In the genomic region with DNA sequence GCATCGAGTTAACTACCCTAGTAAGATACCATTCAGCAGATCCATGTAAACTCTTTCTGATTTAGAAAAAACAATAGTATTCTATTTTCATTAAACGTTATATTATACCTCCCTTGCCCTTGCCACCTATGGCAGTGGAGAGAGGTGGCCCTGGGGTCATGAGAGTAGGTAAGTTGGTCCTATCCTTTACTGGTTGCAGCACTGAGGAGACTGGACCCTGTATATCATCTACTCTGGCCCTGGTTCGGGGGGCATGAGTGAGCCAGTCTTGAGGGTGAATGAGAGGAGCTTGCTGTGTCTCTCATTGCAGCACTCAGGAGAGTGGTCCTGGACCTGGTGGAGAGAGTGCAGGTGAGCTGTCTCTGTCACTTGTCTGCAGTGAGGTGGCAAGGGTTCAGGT, we compare ENCODE assay signal across 27 mouse cellular contexts. TPM values are rescaled to one million over a fixed set of nuclear protein-coding genes. Genes with fewer than 3 reads are reported as not detected.
DNase-seq lines count a peak whose midpoint lies in the region; ATAC-seq and TF ChIP-seq lines count a peak whose summit lies in the region.
"Had no signal": no experiment of that assay in that cellular context is flagged by ENCODE, and none has a peak within 500 bp of the region (broad histone marks: within the 10 kb centered on the region; RNA-seq: fewer than 3 reads in every experiment).

No protein-coding gene starts in this region.

- 76% methylated on average over 3 of the region's 3 CpGs for WGBS in heart, embryonic 10.5 days
- WGBS in lung, embryonic 15.5 days = 79% methylated on average over 3 of the region's 3 CpGs
- 77% methylated on average over 3 of the region's 3 CpGs for WGBS in lung, postnatal 0 days
- WGBS in midbrain, embryonic 13.5 days = 91% methylated on average over 3 of the region's 3 CpGs
- WGBS in midbrain, postnatal 0 days = 86% methylated on average over 3 of the region's 3 CpGs
- 82% methylated on average over 3 of the region's 3 CpGs for WGBS in limb, embryonic 15.5 days

- H3K4me1 ChIP-seq in heart, embryonic 10.5 days = no peaks in the 10 kb centered on the region
- no peaks in the 10 kb centered on the region for H3K4me1 ChIP-seq in lung, embryonic 15.5 days
- no peaks in the 10 kb centered on the region for H3K4me1 ChIP-seq in lung, postnatal 0 days (ENCODE audit: insufficient read depth, low read depth, low read length)
- no peaks in the 10 kb centered on the region for H3K4me1 ChIP-seq in midbrain, embryonic 13.5 days (replicated peaks)
- H3K4me1 ChIP-seq in midbrain, postnatal 0 days (ENCODE audit: insufficient read depth, low read length) = no peaks in the 10 kb centered on the region
- H3K4me1 ChIP-seq in limb, embryonic 15.5 days = no peaks in the 10 kb centered on the region
- H3K4me1 ChIP-seq: embryonic facial prominence, embryonic 13.5 days; embryonic facial prominence, embryonic 15.5 days; forebrain, embryonic 10.5 days; forebrain, embryonic 12.5 days had no signal

- no peaks in the 10 kb centered on the region for H3K36me3 ChIP-seq in heart, embryonic 10.5 days
- H3K36me3 ChIP-seq in lung, embryonic 15.5 days = no peaks in the 10 kb centered on the region
- H3K36me3 ChIP-seq in lung, postnatal 0 days (ENCODE audit: insufficient read depth, low read length) = no peaks in the 10 kb centered on the region
- no peaks in the 10 kb centered on the region for H3K36me3 ChIP-seq in midbrain, embryonic 13.5 days
- H3K36me3 ChIP-seq in midbrain, postnatal 0 days (ENCODE audit: insufficient read depth, low read length) = no peaks in the 10 kb centered on the region
- H3K36me3 ChIP-seq in limb, embryonic 15.5 days = no peaks in the 10 kb centered on the region
- H3K36me3 ChIP-seq: embryonic facial prominence, embryonic 13.5 days; embryonic facial prominence, embryonic 15.5 days; forebrain, embryonic 10.5 days; forebrain, embryonic 12.5 days; G1E had no signal

- H3K4me2 ChIP-seq in lung, embryonic 15.5 days = no peak overlapping the region
- no peak overlapping the region for H3K4me2 ChIP-seq in lung, postnatal 0 days (replicated peaks; ENCODE audit: low read depth, low read length)
- no peak overlapping the region for H3K4me2 ChIP-seq in midbrain, embryonic 13.5 days (replicated peaks)
- no peak overlapping the region for H3K4me2 ChIP-seq in midbrain, postnatal 0 days (ENCODE audit: low read depth, low read length, poor library complexity, severe bottlenecking)
- no peak overlapping the region for H3K4me2 ChIP-seq in limb, embryonic 15.5 days
- H3K4me2 ChIP-seq: embryonic facial prominence, embryonic 13.5 days; embryonic facial prominence, embryonic 15.5 days; forebrain, embryonic 12.5 days had no signal

- peak; percentile 81 for DNase-seq in heart, adult 11 months
- DNase-seq in heart, embryonic 10.5 days (ENCODE audit: low spot score) = no peak
- no peak for DNase-seq in lung, postnatal 0 days (ENCODE audit: low spot score)
- DNase-seq in midbrain, postnatal 0 days (ENCODE audit: low spot score) = no peak
- DNase-seq: adrenal gland, adult 8-10 months; adrenal gland, postnatal 14 days; adrenal gland, postnatal 36 days; B cell, adult 2 months; cerebellum, adult 11-12 months; cerebellum, adult 2 months; cerebellum, adult 9-10 months; cerebellum, postnatal 10 days; cerebellum, postnatal 25 days had no signal

- no peak for TF ChIP-seq EP300 in lung, postnatal 0 days (IDR thresholded peaks at IDR 0.05)

- no peak overlapping the region for H3K4me3 ChIP-seq in heart, embryonic 10.5 days
- no peak overlapping the region for H3K4me3 ChIP-seq in lung, embryonic 15.5 days
- no peak overlapping the region for H3K4me3 ChIP-seq in lung, postnatal 0 days (ENCODE audit: low read depth, low read length)
- no peak overlapping the region for H3K4me3 ChIP-seq in midbrain, embryonic 13.5 days (replicated peaks)
- no peak overlapping the region for H3K4me3 ChIP-seq in midbrain, postnatal 0 days (ENCODE audit: low read depth, low read length)
- H3K4me3 ChIP-seq in limb, embryonic 15.5 days = no peak overlapping the region
- H3K4me3 ChIP-seq: embryonic facial prominence, embryonic 13.5 days; embryonic facial prominence, embryonic 15.5 days; erythroblast, embryonic 14.5 days; forebrain, embryonic 10.5 days; forebrain, embryonic 12.5 days had no signal

- ATAC-seq in lung, embryonic 15.5 days (ENCODE audit: borderline replicate concordance, extremely low read depth, low FRiP score, low TSS enrichment) = 0 out of 2 replicates have a peak, but pooled peaks have one; percentile 23
- ATAC-seq in lung, postnatal 0 days = no peak
- ATAC-seq in midbrain, embryonic 13.5 days = peak; percentile 11; the same call in 1 of the 2 replicates
- ATAC-seq in midbrain, postnatal 0 days (ENCODE audit: low FRiP score) = no peak
- ATAC-seq in limb, embryonic 15.5 days (ENCODE audit: insufficient number of reproducible peaks, low FRiP score, low TSS enrichment, low read depth) = 0 out of 2 replicates have a peak, but pooled peaks have one; percentile 52
- ATAC-seq: activated CD4-positive, CD25-positive, alpha-beta regulatory T cell, adult 4 months; CD4-positive, CD25-positive, alpha-beta regulatory T cell, adult 4 months; forebrain, embryonic 14.5 days; Patski had no signal

- no peak for TF ChIP-seq CTCF in lung, postnatal 0 days (IDR thresholded peaks at IDR 0.05)
- no peak for TF ChIP-seq CTCF in midbrain, postnatal 0 days (IDR thresholded peaks at IDR 0.05)

- H3K27ac ChIP-seq in heart, embryonic 10.5 days = no peak overlapping the region
- no peak overlapping the region for H3K27ac ChIP-seq in lung, embryonic 15.5 days
- H3K27ac ChIP-seq in lung, postnatal 0 days (ENCODE audit: low read length) = no peak overlapping the region
- H3K27ac ChIP-seq in midbrain, embryonic 13.5 days = no peak overlapping the region
- no peak overlapping the region for H3K27ac ChIP-seq in midbrain, postnatal 0 days (ENCODE audit: low read depth, low read length)
- no peak overlapping the region for H3K27ac ChIP-seq in limb, embryonic 15.5 days
- H3K27ac ChIP-seq: embryonic facial prominence, embryonic 13.5 days; embryonic facial prominence, embryonic 15.5 days; forebrain, embryonic 10.5 days; forebrain, embryonic 12.5 days had no signal

- H3K27me3 ChIP-seq in heart, embryonic 10.5 days (ENCODE audit: insufficient read depth, poor library complexity, severe bottlenecking) = no peaks in the 10 kb centered on the region
- H3K27me3 ChIP-seq in lung, embryonic 15.5 days = no peaks in the 10 kb centered on the region
- no peaks in the 10 kb centered on the region for H3K27me3 ChIP-seq in lung, postnatal 0 days (replicated peaks; ENCODE audit: insufficient read depth, low read length)
- H3K27me3 ChIP-seq in midbrain, embryonic 13.5 days = no peaks in the 10 kb centered on the region
- H3K27me3 ChIP-seq in midbrain, postnatal 0 days (ENCODE audit: insufficient read depth, low read length) = no peaks in the 10 kb centered on the region
- H3K27me3 ChIP-seq in limb, embryonic 15.5 days = no peaks in the 10 kb centered on the region
- H3K27me3 ChIP-seq: CH12.LX; embryonic facial prominence, embryonic 13.5 days; embryonic facial prominence, embryonic 15.5 days; forebrain, embryonic 12.5 days had no signal

- no peak overlapping the region for H3K9ac ChIP-seq in lung, embryonic 15.5 days
- H3K9ac ChIP-seq in lung, postnatal 0 days (replicated peaks; ENCODE audit: low read depth) = no peak overlapping the region
- no peak overlapping the region for H3K9ac ChIP-seq in midbrain, embryonic 13.5 days (replicated peaks)
- H3K9ac ChIP-seq in midbrain, postnatal 0 days (replicated peaks; ENCODE audit: low read length, poor library complexity, severe bottlenecking) = no peak overlapping the region
- no peak overlapping the region for H3K9ac ChIP-seq in limb, embryonic 15.5 days
- H3K9ac ChIP-seq: embryonic facial prominence, embryonic 13.5 days; embryonic facial prominence, embryonic 15.5 days; forebrain, embryonic 12.5 days had no signal

- H3K9me3 ChIP-seq in heart, embryonic 10.5 days = no peaks in the 10 kb centered on the region
- H3K9me3 ChIP-seq in lung, embryonic 15.5 days = no peaks in the 10 kb centered on the region
- no peaks in the 10 kb centered on the region for H3K9me3 ChIP-seq in lung, postnatal 0 days (ENCODE audit: low read length)
- no peaks in the 10 kb centered on the region for H3K9me3 ChIP-seq in midbrain, embryonic 13.5 days
- H3K9me3 ChIP-seq in midbrain, postnatal 0 days (ENCODE audit: low read length) = no peaks in the 10 kb centered on the region
- no peaks in the 10 kb centered on the region for H3K9me3 ChIP-seq in limb, embryonic 15.5 days
- H3K9me3 ChIP-seq: embryonic facial prominence, embryonic 13.5 days; embryonic facial prominence, embryonic 15.5 days; forebrain, embryonic 10.5 days; forebrain, embryonic 12.5 days; G1E had no signal

RNA-seq across cellular contexts. Expression of a gene that starts 33.5 kb away (rescaled TPM):
- polyA plus RNA-seq in heart, embryonic 10.5 days (2016; fragmentation: Nextera tagmentation; extraction: Ambion mirVana) = not detected in 2 replicates
- 0.11 and 0.17 TPM in 2 replicates for polyA plus RNA-seq in lung, embryonic 15.5 days (2015; fragmentation: Nextera tagmentation; extraction: Ambion mirVana)
- polyA plus RNA-seq in lung, postnatal 0 days (2015; fragmentation: Nextera tagmentation; extraction: Ambion mirVana) = not detected in 2 replicates
- 43.9 and 54.7 TPM in 2 replicates for polyA plus RNA-seq in midbrain, embryonic 13.5 days (2015; fragmentation: Nextera tagmentation; extraction: Ambion mirVana)
- 75.5 and 77.7 TPM in 2 replicates for total RNA-seq in midbrain, postnatal 0 days (2014; rRNA removed)
- 103 and 104 TPM in 2 replicates for polyA plus RNA-seq in midbrain, postnatal 0 days (2015; fragmentation: Nextera tagmentation; extraction: Ambion mirVana)
- 2.9 and 3.1 TPM in 2 replicates for polyA plus RNA-seq in limb, embryonic 15.5 days (2015; fragmentation: Nextera tagmentation; extraction: Ambion mirVana)
- total RNA-seq: CH12.LX had no signal
- polyA plus RNA-seq: activated CD4-positive, CD25-positive, alpha-beta regulatory T cell, adult 4 months; CD4-positive, CD25-positive, alpha-beta regulatory T cell, adult 4 months; erythroblast, embryonic 14.5 days; G1E; Patski had no signal

Comparison
In these comparisons a context has a peak if more than half of its experiments do, and no peak if none do; other contexts are left out.
1. ATAC-seq: peak in lung, embryonic 15.5 days (single experiment), midbrain, embryonic 13.5 days (single experiment) and limb, embryonic 15.5 days (single experiment); none in lung, postnatal 0 days (single experiment) and midbrain, postnatal 0 days (single experiment).
2. RNA of a gene that starts 33.5 kb away (polyA plus RNA-seq): 103 to 104 TPM in midbrain, postnatal 0 days and 43.9 to 54.7 TPM in midbrain, embryonic 13.5 days; 2.9 to 3.1 TPM in limb, embryonic 15.5 days, 0.11 to 0.17 TPM in lung, embryonic 15.5 days, not detected in lung, postnatal 0 days and not detected in heart, embryonic 10.5 days; every median in the first group is over 10 times any median in the second.